In the genomic region with DNA sequence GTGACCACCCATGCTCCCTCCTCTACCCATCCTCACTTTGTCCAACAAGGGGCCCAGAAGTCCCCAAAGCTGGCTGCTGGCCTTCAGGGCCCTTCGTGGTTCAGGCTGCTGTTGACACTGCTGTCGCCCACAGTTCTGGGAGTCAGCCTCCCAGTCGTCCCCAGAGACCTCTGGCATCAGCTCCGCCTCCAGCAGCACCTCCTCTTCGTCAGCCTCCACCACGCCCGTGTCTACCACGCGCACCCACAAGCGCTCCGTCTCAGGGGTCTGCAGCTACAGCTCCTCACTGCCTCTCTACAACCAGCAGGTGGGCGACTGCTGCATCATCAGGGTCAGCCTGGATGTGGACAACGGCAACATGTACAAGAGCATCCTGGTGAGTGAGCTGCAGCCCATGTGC, we compare ENCODE assay signal across 7 mouse cellular contexts.
"Had no signal": no experiment of that assay in that cellular context is flagged by ENCODE, and none has a peak within 500 bp of the region (broad histone marks: within the 10 kb centered on the region; RNA-seq: fewer than 3 reads in every experiment).

No protein-coding gene starts in this region.

- DNase-seq: lung, adult 2 months; lung, postnatal 14 days; lung, postnatal 36 days; right cerebral cortex, postnatal 14 days; thymus, adult 2 months; thymus, postnatal 25 days; thymus, postnatal 4 days had no signal
